Mouse (Mus musculus) forebrain, embryonic 16.5 days (tissue): ENCODE measurements around the gene Srcin1. TPM values are rescaled to one million over a fixed set of nuclear protein-coding genes. Genes with fewer than 3 reads are reported as not detected.

Experiments used
- ATAC-seq: fragments of 200-750 bp; cut with Nextera tagmentation; 2 replicates; pipeline ENCODE4 v1.8.0; 2017; ENCODE audit warnings: mild to moderate bottlenecking, moderate library complexity
- H3K27ac ChIP-seq: fragments of 300-500 bp; sonication (generic); 2 replicates; pipeline ENCODE4 v1.5.1; 2014; ENCODE audit warnings: low read length, control low read depth
- H3K27me3 ChIP-seq: fragments of 300-500 bp; sonication (generic); replicated peaks from 2 replicates; pipeline ENCODE4 v1.6.1; 2014; ENCODE audit warnings: low read length; ENCODE audit not compliant: control insufficient read depth, insufficient read depth
- H3K36me3 ChIP-seq: fragments of 300-500 bp; sonication (generic); 2 replicates; pipeline ENCODE4 v1.6.1; 2014; ENCODE audit not compliant: control insufficient read depth, insufficient read depth
- H3K4me1 ChIP-seq: fragments of 300-500 bp; sonication (generic); replicated peaks from 2 replicates; pipeline ENCODE4 v1.6.1; 2014; ENCODE audit warnings: low read length; ENCODE audit not compliant: control insufficient read depth, insufficient read depth
- H3K4me2 ChIP-seq: fragments of 300-500 bp; sonication (generic); 2 replicates; pipeline ENCODE4 v1.6.1; 2014; ENCODE audit warnings: mild to moderate bottlenecking, low read length, control low read depth
- H3K4me3 ChIP-seq: fragments of 300-500 bp; sonication (generic); replicated peaks from 2 replicates; pipeline ENCODE4 v1.5.1; 2014; ENCODE audit warnings: mild to moderate bottlenecking, low read length, control low read depth
- H3K9ac ChIP-seq: fragments of 300-500 bp; sonication (generic); replicated peaks from 2 replicates; pipeline ENCODE4 v1.6.1; 2014; ENCODE audit warnings: low read depth, low read length, control low read depth
- H3K9me3 ChIP-seq: fragments of 300-500 bp; sonication (generic); 2 replicates; pipeline ENCODE4 v1.6.1; 2016; ENCODE audit warnings: low read length; ENCODE audit not compliant: control insufficient read depth
- WGBS: fragments of 180-500 bp; shearing (Covaris S2); extraction: QIAGEN DNeasy Blood & Tissue Kit; methylation state at CpG from one replicate; pipeline ENCODE4 v1.1.7; 2014; 5-methylcytosine and 5-hydroxymethylcytosine counted together
- polyA plus RNA-seq: library from polyadenylated mRNA; unstranded; fragments of >200 nt; fragmentation: Nextera tagmentation; extraction: Ambion mirVana; gene quantifications from 2 replicates; pipeline ENCODE4 v1.2.1, GENCODE M21; 2015

The Srcin1 gene
- polyA plus RNA-seq, 1 experiment from 2014 or later, result 9.9 TPM

GRCm38 (mm10) chr11:97476334-97477095 lies 99.5 kb downstream of the Srcin1 start:
- WGBS, result 56% methylated on average over 8 of the region's 8 CpGs
- Histone ChIP-seq H3K4me3 (no peak overlapping the region), H3K4me1 (no peaks in the 10 kb centered on the region), H3K27me3 (no peaks in the 10 kb centered on the region), H3K27ac (no peak overlapping the region), H3K9me3 (no peaks in the 10 kb centered on the region), H3K36me3 (0 out of 2 replicates have a peak, but pooled peaks cover 2% of the 10 kb centered on the region), H3K4me2 (no peak overlapping the region), H3K9ac (no peak overlapping the region)
- ATAC-seq, result peak; percentile 57

DNA sequence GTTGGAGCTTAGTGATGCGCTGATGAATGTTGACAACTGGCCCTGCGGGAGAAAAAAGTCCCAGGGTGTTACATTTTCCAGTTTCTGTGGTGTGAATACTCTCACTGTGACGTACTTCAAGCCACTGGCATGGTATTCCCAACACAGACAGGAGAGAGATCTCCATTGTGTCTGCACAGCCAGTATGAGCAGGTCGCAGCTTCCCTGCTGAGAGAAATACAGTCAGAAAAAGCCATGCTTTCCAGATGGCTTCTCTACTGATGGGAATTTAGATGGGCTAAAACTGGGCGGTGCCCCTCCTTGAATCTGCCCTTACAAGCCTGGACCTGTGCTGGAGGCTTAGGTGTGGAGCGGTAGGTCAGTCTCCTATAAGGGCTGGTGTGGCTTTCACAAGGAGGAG lies 104.7 kb downstream of the Srcin1 start:
- H3K27ac ChIP-seq, result no peak overlapping the region
- ATAC-seq, result no peak
- peaks cover 4% of the 10 kb centered on the region; the same call in 1 of the 2 replicates for H3K36me3 ChIP-seq
- no peak overlapping the region for H3K4me3 ChIP-seq
- H3K9ac ChIP-seq, result no peak overlapping the region
- H3K27me3 ChIP-seq, result no peaks in the 10 kb centered on the region
- no peaks in the 10 kb centered on the region for H3K9me3 ChIP-seq
- H3K4me1 ChIP-seq, result no peaks in the 10 kb centered on the region
- WGBS, result 88% methylated on average over 6 of the region's 6 CpGs
- no peak overlapping the region for H3K4me2 ChIP-seq

DNA sequence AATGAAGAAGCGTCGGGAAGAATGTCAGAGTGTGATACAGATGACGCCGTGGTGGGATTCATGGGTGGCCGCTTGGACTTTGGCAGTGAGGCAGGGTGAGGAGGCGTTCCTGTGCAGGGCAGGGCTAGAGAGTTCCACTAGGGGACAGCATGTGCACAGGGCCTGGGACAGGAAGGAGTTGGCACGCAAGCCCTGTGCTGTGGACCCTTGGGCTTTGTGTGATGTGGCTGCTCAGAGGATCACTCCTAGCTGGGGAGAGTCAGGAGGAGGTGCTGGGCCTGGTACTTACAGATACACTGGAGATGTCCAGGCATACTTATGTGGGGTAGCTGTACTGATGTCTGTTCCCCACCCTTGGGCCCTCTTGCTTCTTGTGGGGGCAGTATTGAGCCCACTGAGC lies 106.2 kb downstream of the Srcin1 start:
- H3K9me3 ChIP-seq, result no peaks in the 10 kb centered on the region
- H3K27ac ChIP-seq, result no peak overlapping the region
- no peak for ATAC-seq
- H3K36me3 ChIP-seq, result peaks cover 8% of the 10 kb centered on the region; the same call in 1 of the 2 replicates
- H3K4me2 ChIP-seq, result no peak overlapping the region
- no peaks in the 10 kb centered on the region for H3K4me1 ChIP-seq
- no peak overlapping the region for H3K9ac ChIP-seq
- H3K27me3 ChIP-seq, result no peaks in the 10 kb centered on the region
- WGBS, result 84% methylated on average over 7 of the region's 7 CpGs
- no peak overlapping the region for H3K4me3 ChIP-seq

DNA sequence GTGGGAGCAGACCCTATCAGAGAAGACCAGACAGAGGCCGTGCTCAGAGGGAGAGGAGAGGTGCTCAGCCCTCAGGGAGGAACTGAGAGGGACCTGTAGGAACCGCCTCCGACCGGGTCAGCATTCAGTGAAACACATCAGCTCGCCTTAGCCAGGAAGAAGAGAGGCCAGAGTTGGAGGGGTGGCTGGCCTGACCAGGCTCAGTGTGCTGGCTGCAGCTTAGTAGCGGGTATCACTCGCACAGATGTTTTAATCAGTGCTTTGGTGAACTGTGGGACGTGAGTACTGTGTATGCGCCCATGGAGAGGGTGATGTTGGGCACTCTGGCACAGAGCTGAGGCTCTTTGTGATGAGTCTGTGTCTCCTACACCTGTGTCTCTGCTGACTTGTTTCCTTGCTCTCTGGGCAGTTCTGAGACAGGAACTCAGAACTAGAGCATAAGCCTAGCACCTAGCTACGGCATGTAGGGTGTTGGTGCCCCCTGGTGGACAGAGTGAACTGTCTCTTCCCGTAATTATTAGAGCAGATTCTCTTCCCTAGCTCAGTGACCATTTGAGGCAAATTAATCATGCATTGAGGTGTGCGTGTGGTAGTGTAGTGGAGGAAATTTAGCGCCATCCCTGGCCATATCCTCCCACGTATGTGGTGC lies 107.2 kb downstream of the Srcin1 start:
- Histone ChIP-seq H3K9ac (no peak overlapping the region), H3K36me3 (peaks cover 11% of the 10 kb centered on the region), H3K4me1 (no peaks in the 10 kb centered on the region), H3K4me2 (no peak overlapping the region), H3K27ac (no peak overlapping the region), H3K27me3 (no peaks in the 10 kb centered on the region), H3K9me3 (no peaks in the 10 kb centered on the region), H3K4me3 (no peak overlapping the region)
- ATAC-seq, result peak; percentile 64; the same call in 1 of the 2 replicates
- 38% methylated on average over 14 of the region's 14 CpGs for WGBS

DNA sequence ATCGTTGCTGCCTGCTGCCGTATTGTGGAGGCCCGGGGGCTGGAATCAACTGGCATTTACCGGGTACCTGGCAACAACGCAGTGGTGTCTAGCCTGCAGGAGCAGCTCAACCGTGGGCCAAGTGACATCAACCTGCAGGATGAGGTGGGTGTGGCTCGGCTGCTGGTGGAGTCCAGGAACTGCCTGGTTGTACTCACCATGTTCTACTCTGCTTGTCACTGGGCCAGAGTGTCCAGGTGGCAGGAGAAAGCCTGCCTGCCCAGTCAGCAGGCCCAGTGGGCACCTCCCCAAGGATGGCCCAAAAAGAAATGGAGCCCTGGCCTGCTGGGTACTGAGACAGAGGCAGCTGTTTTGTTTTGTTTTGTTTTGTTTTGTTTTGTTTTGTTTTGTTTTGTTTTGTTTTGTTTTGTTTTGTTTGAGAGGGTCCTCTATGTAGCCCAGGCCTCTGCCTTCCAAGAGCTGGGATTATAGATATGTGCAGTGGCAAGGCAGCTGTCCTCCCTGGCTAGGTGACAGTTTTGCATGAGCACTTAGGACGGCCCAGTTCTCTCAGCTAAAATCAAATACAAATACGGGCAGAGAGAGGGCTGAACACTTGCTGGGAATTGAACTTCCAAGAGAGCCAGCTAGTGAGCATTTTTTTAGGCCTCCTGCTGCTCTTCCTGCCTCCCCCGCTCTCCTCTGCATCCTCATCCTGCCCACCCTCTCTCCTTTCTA lies 109.4 kb downstream of the Srcin1 start:
- H3K9ac ChIP-seq, result no peak overlapping the region
- H3K4me2 ChIP-seq, result no peak overlapping the region
- H3K36me3 ChIP-seq, result peaks cover 15% of the 10 kb centered on the region
- H3K4me3 ChIP-seq, result no peak overlapping the region
- no peaks in the 10 kb centered on the region for H3K9me3 ChIP-seq
- no peak overlapping the region for H3K27ac ChIP-seq
- ATAC-seq, result no peak
- 61% methylated on average over 10 of the region's 10 CpGs for WGBS
- H3K27me3 ChIP-seq, result 0 out of 2 replicates have a peak, but pooled peaks cover 4% of the 10 kb centered on the region
- H3K4me1 ChIP-seq, result no peaks in the 10 kb centered on the region

DNA sequence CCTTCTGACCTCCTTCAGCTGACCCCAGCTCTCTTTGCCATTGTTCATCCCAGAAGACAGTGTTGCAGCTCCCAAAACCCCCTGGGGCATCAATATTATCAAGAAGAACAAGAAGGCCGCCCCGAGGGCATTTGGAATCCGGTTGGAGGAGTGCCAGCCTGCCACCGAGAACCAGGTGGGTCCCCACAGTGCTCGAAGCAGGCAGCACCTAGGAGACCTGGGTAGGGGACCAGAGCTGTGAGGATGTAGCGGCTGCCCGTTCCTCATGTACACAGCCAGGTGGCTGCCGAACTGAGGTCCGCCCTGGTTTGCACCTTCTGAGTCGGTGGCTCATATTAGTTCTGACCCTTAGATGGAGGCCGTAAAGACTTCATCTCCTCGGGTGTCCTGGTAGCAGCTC lies 110.0 kb downstream of the Srcin1 start:
- Histone ChIP-seq H3K27ac (no peak overlapping the region), H3K36me3 (peaks cover 17% of the 10 kb centered on the region), H3K9ac (no peak overlapping the region), H3K9me3 (no peaks in the 10 kb centered on the region), H3K27me3 (0 out of 2 replicates have a peak, but pooled peaks cover 4% of the 10 kb centered on the region), H3K4me3 (no peak overlapping the region), H3K4me2 (no peak overlapping the region), H3K4me1 (no peaks in the 10 kb centered on the region)
- 89% methylated on average over 12 of the region's 12 CpGs for WGBS
- no peak for ATAC-seq

GRCm38 (mm10) chr11:97463991-97464390 lies 112.0 kb downstream of the Srcin1 start:
- 0 out of 2 replicates have a peak, but pooled peaks cover 4% of the 10 kb centered on the region for H3K27me3 ChIP-seq
- H3K36me3 ChIP-seq, result peaks cover 22% of the 10 kb centered on the region
- H3K9me3 ChIP-seq, result no peaks in the 10 kb centered on the region
- 83% methylated on average over 4 of the region's 4 CpGs for WGBS
- H3K4me3 ChIP-seq, result no peak overlapping the region
- ATAC-seq, result no peak
- H3K9ac ChIP-seq, result no peak overlapping the region
- H3K4me2 ChIP-seq, result no peak overlapping the region
- no peaks in the 10 kb centered on the region for H3K4me1 ChIP-seq
- H3K27ac ChIP-seq, result no peak overlapping the region

DNA sequence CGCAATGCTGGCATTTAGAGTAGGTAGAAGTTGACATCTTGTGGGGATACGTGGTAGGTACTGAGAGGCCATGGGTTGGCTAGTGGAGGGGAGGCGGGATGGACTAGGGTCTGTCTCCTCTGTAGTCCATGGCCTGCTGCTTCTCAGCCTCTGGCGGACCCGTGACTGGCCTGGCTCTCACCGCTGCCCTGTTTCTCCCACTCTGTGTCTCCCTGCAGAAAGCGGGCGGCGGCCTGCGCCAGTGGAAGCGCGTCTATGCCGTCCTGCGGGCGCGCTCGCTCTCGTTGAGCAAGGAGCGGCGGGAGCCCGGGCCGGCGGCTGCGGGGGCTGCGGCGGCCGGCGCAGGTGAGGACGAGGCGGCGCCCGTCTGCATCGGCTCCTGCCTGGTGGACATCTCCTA lies 112.8 kb downstream of the Srcin1 start:
- H3K27ac ChIP-seq, result no peak overlapping the region
- 0 out of 2 replicates have a peak, but pooled peaks cover 4% of the 10 kb centered on the region for H3K27me3 ChIP-seq
- no peak overlapping the region for H3K4me2 ChIP-seq
- no peaks in the 10 kb centered on the region for H3K9me3 ChIP-seq
- no peak overlapping the region for H3K4me3 ChIP-seq
- no peak overlapping the region for H3K9ac ChIP-seq
- no peak for ATAC-seq
- peaks cover 22% of the 10 kb centered on the region for H3K36me3 ChIP-seq
- WGBS, result 38% methylated on average over 32 of the region's 33 CpGs
- no peaks in the 10 kb centered on the region for H3K4me1 ChIP-seq

GRCm38 (mm10) chr11:97462538-97462937 lies 113.4 kb downstream of the Srcin1 start:
- WGBS, result 84% methylated on average over 6 of the region's 6 CpGs

More at GRCm38 (mm10) chr11:97462538-97462937, 113.4 kb downstream of the Srcin1 start:
- H3K4me3 ChIP-seq, result no peak overlapping the region
- no peak for ATAC-seq
- H3K4me1 ChIP-seq, result no peaks in the 10 kb centered on the region
- 0 out of 2 replicates have a peak, but pooled peaks cover 4% of the 10 kb centered on the region for H3K27me3 ChIP-seq
- H3K9ac ChIP-seq, result no peak overlapping the region
- H3K4me2 ChIP-seq, result no peak overlapping the region
- peaks cover 22% of the 10 kb centered on the region for H3K36me3 ChIP-seq
- no peak overlapping the region for H3K27ac ChIP-seq
- no peaks in the 10 kb centered on the region for H3K9me3 ChIP-seq
